Mouse (Mus musculus) MN1 (cell line): ENCODE data around the gene Abca2.

Source experiments
- DNase-seq: peaks from one replicate; pipeline ENCODE4 v3.0.0-alpha.2; 2016; ENCODE audit warnings: low spot score

Abca2 gene

DNA sequence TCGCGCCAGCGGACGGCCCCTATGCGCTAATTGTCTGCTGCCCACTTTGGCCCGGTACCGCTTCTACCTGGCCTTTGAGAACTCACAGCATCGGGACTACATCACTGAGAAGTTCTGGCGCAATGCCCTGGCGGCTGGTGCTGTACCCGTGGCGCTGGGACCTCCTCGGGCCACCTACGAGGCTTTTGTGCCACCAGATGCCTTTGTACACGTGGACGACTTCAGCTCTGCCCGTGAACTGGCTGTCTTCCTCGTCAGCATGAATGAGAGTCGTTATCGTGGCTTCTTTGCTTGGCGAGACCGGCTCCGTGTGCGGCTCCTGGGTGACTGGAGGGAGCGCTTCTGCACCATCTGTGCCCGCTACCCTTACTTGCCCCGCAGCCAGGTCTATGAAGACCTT, 3.0 kb upstream of the Abca2 start:
- no peak for DNase-seq

DNA sequence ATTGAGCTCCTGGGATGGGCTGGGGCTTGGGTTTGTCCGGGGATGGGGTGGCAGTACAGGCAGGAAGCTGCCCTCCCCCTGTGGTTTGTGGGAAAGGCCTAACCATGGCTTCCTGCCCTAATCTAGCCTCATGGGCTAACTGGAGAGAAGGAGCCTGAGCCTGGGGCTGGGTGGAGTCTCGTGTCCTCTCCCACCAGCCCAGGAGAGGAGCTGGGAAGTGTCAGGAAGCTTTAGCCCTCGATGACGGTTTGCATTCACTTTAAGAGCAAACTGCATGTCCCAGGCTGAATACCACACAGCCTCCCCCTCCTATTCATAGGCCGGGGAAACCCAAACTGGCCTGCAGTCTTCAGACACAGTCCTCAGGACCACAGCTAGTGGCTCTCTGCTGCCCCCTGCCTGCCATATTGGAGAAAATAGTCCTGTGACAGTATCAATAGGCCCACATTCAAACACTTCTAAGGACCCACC, 1.7 kb upstream of the Abca2 start:
- DNase-seq, result peak; percentile 59

DNA sequence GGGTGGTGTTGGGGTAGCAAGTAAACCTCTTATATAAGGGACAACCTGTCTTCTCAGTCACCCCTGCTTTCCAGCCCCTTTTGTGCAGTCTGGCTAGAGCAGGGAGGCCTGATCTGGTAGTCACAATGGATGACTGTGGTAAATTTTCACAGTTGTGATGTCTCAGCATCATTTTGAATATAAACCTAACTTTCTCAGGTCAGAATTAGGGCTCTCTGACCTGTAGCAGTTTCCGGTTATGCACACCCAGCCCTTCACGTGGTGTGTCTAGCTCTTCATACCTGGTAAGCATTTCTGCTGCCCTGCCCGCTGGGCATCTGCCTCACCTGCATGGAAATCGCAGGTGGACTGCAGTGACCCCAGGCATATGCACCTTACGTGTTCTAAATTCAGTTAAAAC, 1.2 kb upstream of the Abca2 start:
- DNase-seq, result no peak

DNA sequence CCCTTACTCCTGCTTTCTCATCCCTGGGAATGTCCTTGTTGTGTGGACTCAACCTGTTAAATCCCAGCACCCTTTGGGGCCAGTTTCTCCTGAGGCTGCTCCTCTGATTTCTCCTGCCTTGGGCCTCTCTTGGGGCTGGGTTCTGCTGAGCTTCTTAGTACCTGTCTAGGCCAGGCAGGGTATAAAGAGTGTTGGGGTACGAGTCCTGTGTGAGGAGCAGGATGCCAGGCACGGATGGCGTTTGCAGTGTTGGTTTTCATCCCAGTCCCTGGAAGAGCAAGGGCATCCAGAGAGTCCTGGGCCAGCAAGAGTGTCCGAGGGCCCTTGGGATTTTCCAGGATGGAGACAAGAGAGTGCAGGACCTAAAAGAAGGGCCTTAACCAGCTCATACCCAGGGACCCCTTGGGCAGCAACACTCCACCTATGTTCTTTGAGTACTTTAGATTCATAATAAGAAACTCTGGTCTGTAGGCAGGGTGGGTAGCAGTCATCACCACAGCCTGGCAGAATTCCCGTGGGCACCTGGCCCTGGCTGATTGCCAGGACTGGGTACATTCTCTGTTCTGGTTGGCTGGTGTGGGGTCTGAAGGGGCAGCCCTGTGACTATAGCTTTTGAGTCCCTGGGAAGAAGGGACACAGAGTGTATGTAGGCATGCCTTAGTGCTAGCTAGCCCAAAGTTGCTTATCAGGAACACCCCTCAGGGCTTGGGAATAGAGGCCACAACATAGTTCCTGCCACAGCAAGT, 1.1 kb downstream of the Abca2 start:
- peak; percentile 40 for DNase-seq

DNA sequence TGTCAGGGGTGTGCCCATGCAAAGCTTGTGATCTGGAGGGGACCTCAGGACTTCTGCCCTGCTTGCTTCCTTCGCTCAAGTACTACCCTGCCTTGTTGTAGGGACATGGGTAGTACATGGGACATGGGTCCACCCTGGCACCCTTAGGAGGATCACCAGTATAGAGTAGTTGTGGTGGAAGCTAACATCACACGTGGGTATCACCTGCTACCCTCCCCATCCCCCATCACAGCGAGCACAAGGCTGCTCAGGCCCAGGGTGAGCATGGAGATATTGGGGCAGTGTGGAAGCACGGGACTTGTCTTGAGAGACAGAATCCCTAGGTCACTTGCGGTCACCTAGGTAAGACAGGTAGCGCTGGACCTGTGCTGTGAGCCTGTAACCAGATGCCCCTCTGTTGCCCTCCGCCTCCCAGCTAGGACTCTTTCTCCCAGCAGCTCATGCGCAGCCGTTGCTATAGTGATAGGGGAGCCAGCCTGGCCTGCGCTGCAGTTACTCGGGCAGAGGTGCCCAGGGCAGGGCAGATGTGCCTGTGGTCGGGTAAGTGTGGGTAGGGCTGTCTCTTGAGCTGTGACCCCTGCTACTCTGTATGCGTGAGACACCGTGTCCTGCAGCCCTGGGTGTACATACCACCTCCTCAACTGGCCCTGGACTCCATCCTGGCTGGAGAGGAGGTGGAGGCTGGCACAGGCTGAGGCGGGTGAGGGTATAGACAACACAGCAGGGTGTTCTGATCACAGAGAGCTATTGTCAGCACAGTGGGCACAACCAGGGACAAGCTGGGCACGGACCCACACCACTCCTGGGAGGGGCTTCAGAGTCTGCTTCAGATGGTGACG, 2.1 kb downstream of the Abca2 start:
- no peak for DNase-seq

DNA sequence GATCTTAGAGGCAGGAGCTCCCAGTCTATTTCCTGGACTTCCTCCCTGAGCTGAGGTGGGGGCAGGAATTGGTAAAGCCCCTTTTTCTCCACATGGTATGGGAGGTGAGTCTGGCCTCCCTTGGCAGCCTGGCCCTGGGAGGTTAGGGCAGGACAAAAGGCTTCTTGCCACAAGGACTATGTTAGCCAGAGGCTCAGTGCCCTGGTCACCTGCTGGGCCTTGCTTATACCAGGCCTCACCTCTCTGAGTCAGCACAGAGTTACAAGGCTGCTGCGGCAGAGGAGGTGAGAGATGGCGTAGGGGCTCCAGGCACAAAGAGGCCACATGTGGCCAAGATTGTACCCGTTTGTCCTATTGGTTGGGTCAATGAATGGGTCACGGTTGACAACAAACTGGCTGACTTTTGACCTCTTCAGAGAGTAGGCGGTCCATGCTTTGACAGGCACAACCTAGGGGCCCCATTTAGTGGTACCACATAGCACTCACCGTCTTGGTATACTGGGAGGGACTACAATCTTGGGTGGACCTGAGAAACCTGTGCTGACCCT, 2.9 kb downstream of the Abca2 start:
- DNase-seq, result no peak

DNA sequence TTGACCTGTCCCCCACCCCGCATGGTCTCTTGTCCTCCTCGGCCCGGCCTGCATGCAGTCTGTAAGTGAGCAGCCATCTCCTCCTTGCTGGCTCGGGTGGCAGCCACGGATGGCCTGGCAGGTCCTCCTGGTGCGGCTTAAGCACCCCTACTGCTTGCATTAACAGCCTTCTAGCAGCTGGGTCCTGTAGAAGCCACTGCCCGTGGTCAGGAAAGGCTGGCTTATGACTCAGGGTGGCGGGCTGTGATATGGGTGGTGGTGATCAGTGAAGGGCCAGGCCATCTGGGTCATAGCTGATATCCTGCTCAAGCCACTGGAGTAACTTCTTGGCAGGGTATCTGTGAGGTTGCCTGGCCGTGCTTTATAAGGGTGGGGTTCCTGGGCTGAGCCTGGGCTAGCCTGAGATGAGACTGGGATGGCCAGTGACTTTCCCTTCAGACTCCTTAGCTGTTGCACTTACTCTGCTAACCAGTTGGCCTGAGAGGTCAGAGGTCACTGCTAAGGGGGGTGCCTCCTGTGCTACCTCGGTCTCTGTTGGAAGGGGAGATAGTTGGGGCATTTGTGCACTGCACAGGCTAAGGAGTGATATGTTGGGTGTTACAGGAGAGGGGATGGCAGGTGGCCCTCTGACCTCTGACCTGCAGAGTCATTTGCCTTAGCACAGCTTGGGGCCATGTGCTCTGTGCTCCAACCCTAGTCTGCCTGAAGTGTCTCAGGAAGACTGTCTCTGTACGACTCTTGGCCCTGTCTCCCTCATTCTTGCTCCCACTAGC, 4.0 kb downstream of the Abca2 start:
- DNase-seq, result no peak

DNA sequence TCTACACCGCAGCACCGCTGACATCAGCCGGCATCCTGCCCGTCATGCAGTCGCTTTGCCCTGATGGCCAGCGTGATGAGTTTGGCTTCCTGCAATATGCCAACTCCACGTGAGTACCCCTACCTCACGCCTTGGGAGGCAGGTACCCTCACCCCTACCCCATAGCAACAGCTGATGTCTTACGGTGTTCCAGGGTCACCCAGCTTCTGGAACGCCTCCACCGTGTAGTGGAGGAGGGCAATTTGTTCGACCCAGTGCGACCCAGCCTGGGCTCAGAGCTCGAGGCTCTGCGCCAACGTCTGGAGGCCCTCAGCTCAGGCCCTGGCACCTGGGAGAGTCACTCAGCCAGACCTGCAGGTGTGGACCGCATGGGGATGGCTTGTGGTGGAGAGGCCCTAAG, 4.6 kb downstream of the Abca2 start:
- no peak for DNase-seq

DNA sequence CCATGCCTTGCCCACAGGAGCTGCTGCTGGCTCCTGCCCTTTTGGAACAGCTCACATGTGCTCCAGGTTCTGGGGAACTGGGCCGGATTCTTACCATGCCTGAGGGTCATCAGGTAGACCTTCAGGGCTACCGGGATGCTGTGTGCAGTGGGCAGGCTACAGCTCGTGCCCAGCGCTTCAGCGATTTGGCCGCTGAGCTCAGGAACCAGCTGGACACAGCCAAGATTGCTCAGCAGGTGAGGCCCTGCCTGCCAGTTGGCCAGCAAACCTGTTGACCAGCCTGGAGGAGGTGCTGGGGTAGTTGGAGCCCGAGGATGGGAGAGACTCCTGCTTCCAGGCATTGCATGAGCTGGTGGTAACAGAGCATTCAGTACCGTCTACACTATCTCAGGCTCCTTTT, 5.8 kb downstream of the Abca2 start:
- DNase-seq, result no peak

DNA sequence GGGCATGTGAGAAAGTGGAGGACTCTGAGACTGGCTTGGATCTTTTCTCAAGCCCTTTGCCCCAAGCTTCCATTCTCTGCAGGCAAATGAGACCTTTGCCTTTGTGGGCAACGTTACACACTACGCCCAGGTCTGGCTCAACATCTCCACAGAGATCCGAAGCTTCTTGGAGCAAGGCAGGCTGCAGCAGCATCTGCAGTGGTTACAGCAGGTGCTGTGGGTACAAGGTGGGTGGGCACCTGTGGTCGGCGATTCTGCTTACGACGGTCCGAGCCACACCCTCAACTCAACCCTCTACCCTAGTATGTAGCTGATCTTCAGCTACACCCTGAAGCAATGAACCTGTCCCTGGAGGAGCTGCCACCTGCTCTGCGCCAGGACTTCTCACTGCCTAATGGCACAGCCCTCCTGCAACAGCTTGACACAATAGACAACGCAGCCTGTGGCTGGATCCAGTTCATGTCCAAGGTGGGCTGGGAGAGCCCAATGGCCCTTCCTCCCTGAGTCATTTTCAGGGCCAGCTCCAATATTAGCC, 7.8 kb downstream of the Abca2 start:
- DNase-seq, result no peak

DNA sequence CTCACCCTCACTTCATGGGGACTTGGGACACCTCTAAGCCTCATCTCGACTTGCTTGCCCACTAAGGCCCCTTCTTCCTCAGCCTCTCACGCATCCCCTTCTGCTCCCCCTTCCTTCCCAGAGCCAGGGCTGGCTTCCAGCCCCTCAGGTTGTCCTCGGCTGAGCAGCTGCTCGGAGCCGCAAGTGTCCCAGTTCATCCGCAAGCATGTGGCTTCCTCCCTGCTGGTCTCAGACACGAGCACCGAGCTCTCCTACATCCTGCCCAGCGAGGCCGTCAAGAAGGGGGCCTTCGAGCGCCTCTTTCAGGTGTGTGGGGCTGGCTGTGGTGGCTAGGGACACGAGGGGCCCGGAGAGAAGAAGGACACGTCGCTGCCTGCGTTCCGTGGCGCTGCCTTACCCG, 12.6 kb downstream of the Abca2 start:
- no peak for DNase-seq

DNA sequence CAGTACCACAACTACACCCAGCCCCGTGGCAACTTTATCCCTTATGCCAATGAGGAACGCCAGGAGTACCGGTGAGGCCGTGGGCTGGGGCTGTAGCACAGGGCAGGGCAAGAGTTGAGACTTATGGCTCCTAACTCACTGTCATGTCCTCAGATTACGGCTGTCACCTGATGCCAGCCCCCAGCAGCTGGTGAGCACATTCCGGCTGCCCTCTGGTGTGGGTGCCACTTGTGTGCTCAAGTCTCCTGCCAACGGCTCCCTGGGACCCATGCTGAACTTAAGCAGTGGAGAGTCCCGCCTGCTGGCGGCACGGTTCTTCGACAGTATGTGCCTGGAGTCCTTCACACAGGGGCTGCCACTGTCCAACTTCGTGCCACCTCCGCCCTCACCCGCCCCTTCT, 14.2 kb downstream of the Abca2 start:
- DNase-seq, result no peak

DNA sequence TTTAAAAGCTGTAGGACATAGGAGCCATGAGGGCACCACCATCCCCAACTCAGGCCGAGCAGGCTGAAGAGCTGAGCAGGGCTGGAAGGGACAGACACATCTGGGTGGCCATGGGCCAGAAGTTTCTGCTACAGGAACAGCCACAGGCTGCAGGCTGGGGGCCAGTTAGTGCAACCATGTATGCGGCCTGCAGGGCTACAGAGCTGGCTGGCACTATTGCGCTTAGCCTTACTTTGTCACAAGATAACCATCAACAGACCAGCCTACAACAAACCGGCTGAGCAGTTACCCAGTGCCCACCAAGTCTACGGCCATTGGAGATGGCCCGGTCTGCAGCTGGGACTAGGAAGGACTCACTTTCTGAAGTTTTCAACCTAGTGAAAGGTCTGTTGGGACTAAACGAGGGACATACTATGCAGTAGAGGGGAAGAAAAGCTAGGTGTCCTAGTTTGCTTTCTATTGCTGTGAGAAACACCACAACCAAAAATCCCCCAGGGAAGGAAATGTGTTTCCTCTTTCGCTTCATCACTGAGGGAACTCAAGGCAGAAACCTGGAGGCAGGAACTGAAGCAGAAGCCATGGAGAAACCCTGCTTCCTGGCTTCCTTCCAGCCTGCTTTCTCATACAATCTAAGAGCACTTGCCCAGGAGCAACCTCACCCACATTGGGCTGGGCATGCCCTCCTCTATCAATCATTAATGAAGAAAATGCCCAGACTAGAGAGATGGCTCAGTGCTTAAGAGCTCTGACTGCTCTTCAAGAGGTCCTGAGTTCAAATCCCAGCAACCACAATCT, 22.5 kb downstream of the Abca2 start:
- peak; percentile 33 for DNase-seq

DNA sequence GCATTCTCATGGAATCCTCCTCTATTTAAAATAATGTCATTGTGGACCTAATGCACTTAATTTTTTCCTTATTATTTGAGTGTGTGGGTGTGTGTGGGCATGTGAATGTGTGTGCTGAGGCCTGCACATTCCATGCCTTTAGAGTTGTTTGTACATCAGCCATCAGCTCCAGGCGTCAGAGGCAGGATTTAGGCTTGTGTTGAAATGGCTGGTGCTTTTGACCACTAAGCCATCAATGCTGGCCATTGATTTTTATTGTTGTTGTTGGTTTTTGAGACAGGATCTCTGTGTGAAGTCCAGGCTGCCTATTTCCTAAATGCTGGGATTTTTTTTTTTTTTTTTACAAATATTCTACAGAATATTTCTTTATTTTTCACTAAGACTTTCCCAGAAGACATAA, 24.4 kb downstream of the Abca2 start:
- DNase-seq, result no peak

DNA sequence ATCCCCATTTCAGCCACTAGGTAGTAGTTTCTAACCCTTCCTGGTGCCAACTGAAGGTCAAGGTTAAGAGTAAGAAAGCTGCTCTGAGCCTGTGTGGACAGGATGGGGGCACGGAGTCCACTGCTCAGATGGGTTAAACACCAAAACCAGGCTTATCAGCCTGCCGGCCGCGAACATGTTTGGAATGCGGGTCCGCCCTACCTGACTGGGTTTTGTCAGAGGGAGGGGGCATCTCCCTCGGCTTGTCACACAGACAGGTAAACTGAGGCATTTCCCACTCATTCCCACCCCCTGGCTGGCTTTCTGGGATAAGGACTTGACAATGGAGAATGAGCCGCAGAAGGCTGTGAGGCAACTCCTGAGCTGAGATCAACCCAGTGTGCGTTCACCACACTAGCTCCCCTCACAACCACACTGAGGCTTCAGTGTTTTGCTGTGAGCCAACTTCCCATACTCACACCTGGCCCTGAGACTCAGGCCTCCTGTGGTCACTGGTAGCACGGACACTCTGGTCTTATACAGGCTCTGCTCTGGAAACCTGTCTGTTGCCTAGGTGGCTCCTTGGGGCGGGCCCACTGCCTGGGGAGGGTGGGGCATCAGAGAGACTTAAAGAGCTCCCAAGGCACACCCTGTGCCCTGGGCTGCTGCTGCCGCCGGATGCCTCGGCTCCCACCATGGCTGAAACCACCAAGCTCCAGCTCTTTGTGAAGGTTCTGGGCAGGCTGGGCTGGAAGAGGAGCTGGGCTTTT, 27.9 kb downstream of the Abca2 start, which contains the start of gene Clic3:
Gene Clic3, plus strand, starts transcription at position 634 of the 749 bp plus-strand sequence.
- no peak for DNase-seq

DNA sequence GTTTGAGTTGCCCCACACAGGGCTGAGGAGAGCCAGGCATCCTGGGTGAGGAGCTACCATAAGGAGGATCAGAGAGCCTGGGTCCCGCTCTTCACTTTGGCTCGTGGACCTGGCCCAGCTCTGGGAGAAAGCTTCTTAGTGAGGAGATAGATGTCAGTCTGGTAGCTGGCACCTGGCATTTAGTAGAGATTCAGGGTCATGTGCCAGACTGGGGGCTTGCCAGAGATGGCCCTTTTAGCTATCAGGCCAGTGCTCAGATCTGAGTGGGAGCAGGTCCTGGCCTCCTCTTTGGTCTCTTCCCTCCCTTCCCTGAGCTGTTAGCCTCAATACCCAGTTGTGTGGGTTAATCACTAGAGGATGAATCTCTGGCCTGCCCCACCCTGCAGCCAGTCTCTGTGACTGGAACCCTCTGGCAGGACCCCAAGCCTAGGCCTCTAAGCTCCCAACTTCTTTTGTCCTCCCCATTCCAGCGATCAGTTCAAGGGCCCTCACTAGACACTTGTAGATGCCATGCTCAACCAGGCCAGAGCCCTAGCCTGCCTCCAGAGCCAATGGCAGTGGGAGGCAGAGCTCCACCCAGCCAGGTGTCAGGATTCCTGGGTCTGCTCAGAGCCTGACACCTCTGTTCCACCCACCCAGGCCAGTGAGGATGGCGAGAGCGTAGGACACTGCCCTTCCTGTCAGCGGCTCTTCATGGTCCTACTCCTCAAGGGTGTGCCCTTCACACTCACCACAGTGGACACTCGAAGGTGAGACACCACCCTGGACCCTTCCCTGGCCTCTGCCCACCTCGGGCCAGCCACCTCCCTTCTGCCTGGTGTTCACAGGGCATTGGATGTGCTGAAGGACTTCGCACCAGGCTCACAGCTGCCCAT, 28.8 kb downstream of the Abca2 start:
- no peak for DNase-seq

DNA sequence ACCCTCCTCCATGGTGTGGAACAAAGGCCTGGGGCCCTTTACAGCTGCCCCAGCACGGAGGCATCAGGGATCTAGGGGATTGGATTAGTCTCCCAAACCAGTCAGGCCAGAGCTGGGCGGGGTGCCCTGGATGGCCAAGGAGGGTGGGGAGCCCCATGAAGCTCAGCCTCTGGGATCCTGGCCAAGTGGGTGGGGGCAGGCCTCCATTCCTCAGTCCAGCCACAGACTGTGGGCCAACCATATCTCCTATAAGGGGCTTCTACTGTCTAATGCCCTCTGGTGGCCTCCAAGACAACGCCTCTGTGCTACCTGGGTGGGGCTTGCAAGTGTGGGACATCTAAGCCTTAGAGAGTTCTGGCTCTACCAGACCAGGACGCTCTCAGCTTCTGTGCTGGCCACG, 30.4 kb downstream of the Abca2 start:
- no peak for DNase-seq

DNA sequence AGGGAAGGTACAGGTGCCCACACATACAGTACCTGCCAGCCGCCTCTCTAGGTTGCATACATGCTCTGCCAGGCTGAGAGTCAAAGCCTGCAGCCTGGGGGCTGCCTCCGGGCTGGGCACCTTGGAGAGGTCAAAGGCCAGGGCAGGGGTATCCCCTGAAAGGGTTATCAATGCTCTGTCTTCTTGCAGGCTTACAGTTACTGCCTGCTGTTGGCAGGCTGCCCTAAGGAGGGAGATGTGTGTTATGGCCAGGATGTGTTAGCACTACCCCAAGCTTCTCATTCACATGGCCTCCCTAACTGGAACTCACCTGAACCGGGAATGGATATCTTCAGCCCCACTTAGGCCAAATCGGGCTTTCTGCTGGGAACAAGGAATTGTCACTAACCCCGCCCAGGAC, 31.6 kb downstream of the Abca2 start:
- peak; percentile 39 for DNase-seq

DNA sequence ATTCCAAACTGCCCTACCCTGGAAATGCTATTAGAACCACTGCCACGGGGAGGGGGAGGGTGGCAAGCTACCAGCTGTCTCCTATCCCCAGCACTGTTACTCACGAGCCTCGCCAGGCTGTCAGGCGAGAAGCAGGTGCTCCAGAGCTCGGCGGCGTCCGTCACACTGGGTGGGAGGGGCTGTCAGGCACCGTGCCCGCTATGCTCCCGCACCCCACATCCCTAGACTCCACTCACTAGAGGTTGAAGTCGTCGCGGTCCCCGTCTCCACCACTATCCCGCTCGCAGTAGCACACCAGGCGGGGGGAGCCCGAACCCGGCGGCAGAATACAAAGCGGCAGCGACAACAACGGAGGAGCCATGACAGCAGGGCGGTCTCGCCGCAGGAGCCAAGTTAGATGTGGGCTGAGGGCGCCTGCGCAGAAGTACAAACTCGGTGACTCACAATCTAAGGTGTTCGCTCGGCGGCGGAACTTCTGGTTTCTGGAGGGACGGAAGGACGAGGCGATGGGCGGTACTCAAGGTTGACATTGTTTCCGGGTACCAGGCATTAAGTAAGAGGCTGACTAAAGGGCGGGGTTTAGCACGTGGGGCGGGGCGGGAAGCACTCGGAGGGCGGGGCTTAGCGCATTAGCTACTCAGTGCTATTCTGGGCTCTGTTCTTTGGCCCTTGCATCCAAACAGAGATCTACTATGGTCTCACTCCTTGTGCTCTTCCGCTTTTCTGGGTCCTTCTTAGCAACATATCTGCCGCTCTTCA, 32.2 kb downstream of the Abca2 start, which contains the start of gene Paxx:
Gene Paxx, minus strand, starts transcription at position 544 of the 759 bp plus-strand sequence.
- peak; percentile 94 for DNase-seq
